Mouse (Mus musculus): ENCODE results near the gene Nat14. TPM values are rescaled to one million over a fixed set of nuclear protein-coding genes. Genes with fewer than 3 reads are reported as not detected.
A peak's percentile ranks its signal among the peaks of the same experiment; 100 is the strongest.
"Not testable (repeated sequence)": the region's sequence is repeated elsewhere in the genome, so short reads cannot be mapped to it uniquely, and the experiment has no call there.

Nat14 gene
- polyA plus RNA-seq (2021) = 5.3 TPM

DNA sequence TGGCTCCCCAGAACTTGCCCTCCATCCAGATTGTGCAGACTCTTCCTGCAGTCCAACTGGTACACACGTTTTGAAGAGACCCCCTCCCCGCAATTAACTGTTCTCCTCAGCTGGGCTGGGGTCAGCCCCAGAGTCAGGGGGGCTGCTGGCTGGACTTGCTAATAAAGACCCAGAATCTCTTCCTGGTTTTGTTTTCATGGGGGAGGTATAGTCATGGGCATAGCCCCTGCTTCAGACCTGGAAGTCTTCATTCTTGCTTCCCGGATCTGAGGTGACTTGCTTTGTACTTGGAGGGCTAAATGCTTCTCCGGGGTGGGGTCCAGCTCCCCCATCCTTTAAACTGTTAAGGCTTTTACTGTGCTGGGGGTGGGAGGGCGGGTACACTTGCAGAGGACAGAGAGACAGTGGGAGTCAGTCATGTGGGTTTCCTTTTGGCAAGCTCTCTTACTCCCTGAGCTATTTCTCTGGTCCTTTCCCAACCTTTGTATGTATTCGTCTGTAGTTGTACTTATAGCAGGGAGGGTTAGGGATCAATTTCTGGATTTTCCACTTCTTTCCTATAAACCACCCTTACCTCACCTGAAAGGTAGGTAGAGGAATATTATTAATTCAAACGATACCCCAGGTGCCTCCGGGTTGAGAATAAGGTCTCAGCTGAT, at the start of gene Nat14:
Gene Nat14 (plus strand): TSS at position 205 of the 659 bp plus-strand sequence.
- POLR2A ChIA-PET = no interaction called here
- no peak for DNase-seq (ENCODE audit: low read depth, low spot score)
- in situ Hi-C loops (cut with MboI; ENCODE audit: low pct_unique_long_range_greater_than_20kb) = no loop called here
- no peaks in the 10 kb centered on the region for H3K27me3 ChIP-seq
- CTCF ChIA-PET = interaction anchor here (2.5 kb wide), 1 partner anchor 18 kb away, joined by 6 read pairs; no protein-coding TSS in a partner anchor
- no peak for ATAC-seq
- no peak for TF ChIP-seq CTCF (IDR thresholded peaks at IDR 0.05)

DNA sequence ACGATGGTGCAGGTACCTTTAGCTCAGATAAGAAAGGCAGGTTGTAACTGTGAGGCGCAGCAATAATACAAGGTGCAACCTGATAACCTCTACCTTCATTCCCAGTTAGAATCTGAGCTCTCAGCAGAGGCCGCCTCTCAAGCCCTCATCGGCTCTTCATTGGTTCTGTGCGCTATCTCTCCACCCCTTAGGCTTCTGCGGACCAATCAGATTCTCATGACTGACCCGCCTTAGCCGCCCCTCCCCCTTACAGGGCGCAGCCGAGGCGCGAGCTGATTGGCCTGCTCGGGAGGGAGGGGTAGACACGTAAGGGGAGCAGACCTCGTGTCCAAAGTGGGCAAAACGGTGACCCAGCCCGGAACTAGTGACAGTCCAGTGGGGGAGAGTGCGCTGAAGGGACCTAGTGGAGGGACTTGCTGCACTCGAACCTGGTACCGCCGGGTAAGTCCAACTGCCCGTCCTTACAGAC, 45.0 kb upstream of the Nat14 start, which contains the start of gene Isoc2a:
Gene Isoc2a (plus strand): TSS at position 401 of the 469 bp plus-strand sequence.
- ChIA-PET CTCF (interaction anchor here (1.4 kb wide), 1 partner anchor 21 kb away, joined by 4 read pairs; no protein-coding TSS in a partner anchor), POLR2A (no interaction called here)
- ATAC-seq = peak; percentile 100
- in situ Hi-C loops (cut with MboI; ENCODE audit: low pct_unique_long_range_greater_than_20kb) = no loop called here
- H3K27me3 ChIP-seq = no peaks in the 10 kb centered on the region
- peak; percentile 54 for DNase-seq (ENCODE audit: low read depth, low spot score)
- TF ChIP-seq CTCF (IDR thresholded peaks at IDR 0.05) = no peak

DNA sequence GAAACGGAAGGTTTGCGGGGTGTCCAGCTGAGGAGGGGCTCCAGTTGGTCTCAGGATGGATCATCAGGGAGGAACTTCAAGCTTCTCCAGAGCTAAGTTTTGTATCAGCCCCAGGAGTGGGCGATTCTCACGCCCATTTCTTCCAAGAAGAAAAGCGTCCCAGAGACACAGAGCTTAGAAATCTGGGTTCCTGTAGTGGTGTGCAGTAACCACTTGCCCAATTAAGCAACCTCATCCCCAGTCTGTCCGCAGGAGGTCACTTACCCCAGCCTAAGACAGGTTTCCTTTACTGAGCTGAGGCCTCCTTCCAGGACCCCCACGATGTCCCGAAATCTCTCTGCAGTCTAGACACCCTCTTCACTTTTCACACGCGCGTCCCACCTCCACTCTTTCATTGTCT, 44.6 kb upstream of the Nat14 start:
- no peak for DNase-seq (ENCODE audit: low read depth, low spot score)
- no peak for TF ChIP-seq CTCF (IDR thresholded peaks at IDR 0.05)
- ChIA-PET CTCF (interaction anchor here (1.4 kb wide), 1 partner anchor 21 kb away, joined by 4 read pairs; no protein-coding TSS in a partner anchor), POLR2A (interaction anchor here (0.8 kb wide), 1 partner anchor 10 kb away, joined by 3 read pairs; no protein-coding TSS in a partner anchor)
- no peaks in the 10 kb centered on the region for H3K27me3 ChIP-seq
- ATAC-seq = peak; percentile 28
- in situ Hi-C loops (cut with MboI; ENCODE audit: low pct_unique_long_range_greater_than_20kb) = no loop called here

DNA sequence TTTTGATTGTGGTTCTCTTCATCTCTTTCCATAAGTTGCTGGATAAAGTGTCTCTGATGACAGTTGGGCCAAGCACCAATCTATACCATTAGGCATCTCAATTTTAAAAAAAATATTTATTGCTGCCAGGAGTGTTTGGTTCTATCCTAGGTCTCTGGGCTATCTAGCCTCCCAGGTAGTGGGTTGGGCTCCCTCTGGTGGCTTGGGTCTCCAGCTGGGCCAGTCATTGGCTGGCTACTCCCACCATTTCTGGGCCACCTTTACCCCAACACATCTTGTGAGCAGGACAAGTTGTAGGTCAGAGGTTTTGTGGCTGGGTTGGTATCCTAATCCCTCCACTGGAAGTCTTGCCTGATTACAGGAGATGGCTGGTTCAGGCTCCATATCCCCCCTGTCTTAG, 43.6 kb upstream of the Nat14 start:
- no peaks in the 10 kb centered on the region for H3K27me3 ChIP-seq
- DNase-seq (ENCODE audit: low read depth, low spot score) (no peak), ATAC-seq (no peak)
- ChIA-PET POLR2A (no interaction called here), CTCF (no interaction called here)
- in situ Hi-C loops (cut with MboI; ENCODE audit: low pct_unique_long_range_greater_than_20kb) = no loop called here
- TF ChIP-seq CTCF (IDR thresholded peaks at IDR 0.05) = peak; percentile 47

DNA sequence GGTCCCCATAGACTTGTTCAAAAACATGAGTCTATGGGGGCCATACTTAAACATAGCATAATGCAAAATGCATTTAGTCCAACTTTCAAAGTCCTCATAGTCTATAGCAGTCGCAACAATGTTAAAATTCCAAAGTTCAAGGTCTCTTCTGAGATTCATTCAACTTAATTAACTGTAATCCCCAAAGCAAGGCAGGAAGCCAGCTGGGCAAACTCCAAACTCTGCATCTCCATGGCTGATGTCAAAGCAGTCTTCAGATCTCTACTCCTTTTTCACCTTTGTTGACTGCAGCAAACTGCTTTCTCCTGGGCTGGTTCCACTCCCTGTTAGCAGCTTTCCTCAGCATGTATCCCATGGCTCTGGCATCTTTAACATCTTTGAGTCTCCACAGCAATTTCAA, 42.8 kb upstream of the Nat14 start:
- ATAC-seq; DNase-seq (ENCODE audit: low read depth, low spot score); H3K27me3 ChIP-seq; in situ Hi-C loops (cut with MboI; ENCODE audit: low pct_unique_long_range_greater_than_20kb); CTCF ChIA-PET; POLR2A ChIA-PET: not testable (repeated sequence)

DNA sequence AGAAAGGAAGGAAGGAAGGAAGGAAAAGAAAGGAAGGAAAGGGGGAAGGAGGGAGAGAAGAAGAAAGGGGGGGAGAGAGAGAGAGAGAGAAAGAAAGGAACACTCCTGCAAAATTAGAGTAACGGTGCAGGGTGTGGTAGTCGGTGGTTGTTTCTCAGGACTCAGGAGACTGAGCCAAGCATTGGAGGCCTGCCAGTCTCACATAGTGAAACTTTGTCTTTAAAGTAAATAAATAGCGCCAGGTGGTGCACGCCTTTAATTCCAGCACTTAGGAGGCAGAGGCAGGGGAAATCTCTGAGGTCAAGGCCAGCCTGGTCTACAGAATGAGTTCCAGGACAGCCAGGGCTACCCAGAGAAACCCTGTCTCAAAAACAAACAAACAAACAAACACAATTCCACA, 35.1 kb upstream of the Nat14 start:
- in situ Hi-C loops (cut with MboI; ENCODE audit: low pct_unique_long_range_greater_than_20kb) = no loop called here

DNA sequence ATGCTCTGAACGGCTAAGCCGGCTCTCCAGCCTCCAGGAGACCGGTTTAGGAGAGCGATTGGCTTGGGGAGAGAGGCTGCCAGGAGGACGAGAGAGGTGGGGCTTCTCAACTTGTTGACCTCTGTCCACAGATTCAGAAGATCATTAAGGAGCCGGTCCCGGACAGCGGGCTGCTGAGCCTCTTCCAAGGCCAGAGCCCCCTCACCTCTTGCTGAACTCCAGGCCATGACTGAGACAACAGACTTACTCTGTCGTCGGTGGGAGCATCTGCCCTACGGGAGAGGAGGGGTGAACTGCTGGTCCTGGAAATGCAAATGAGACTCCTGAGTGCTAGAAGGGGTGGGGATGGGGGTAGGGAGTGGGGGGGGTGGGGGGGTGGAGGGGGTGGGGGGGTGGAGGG, 26.6 kb upstream of the Nat14 start:
- no peak for ATAC-seq
- H3K27me3 ChIP-seq = no peaks in the 10 kb centered on the region
- TF ChIP-seq CTCF (IDR thresholded peaks at IDR 0.05) = no peak
- DNase-seq (ENCODE audit: low read depth, low spot score) = no peak
- in situ Hi-C loops (cut with MboI; ENCODE audit: low pct_unique_long_range_greater_than_20kb) = no loop called here
- ChIA-PET POLR2A (no interaction called here), CTCF (no interaction called here)

More for the DNA sequence above, 35.1 kb upstream of the Nat14 start:
- POLR2A ChIA-PET = no interaction called here
- no peaks in the 10 kb centered on the region for H3K27me3 ChIP-seq
- CTCF ChIA-PET = no interaction called here
- ATAC-seq (no peak), DNase-seq (ENCODE audit: low read depth, low spot score) (no peak)
- TF ChIP-seq CTCF (IDR thresholded peaks at IDR 0.05) = no peak

DNA sequence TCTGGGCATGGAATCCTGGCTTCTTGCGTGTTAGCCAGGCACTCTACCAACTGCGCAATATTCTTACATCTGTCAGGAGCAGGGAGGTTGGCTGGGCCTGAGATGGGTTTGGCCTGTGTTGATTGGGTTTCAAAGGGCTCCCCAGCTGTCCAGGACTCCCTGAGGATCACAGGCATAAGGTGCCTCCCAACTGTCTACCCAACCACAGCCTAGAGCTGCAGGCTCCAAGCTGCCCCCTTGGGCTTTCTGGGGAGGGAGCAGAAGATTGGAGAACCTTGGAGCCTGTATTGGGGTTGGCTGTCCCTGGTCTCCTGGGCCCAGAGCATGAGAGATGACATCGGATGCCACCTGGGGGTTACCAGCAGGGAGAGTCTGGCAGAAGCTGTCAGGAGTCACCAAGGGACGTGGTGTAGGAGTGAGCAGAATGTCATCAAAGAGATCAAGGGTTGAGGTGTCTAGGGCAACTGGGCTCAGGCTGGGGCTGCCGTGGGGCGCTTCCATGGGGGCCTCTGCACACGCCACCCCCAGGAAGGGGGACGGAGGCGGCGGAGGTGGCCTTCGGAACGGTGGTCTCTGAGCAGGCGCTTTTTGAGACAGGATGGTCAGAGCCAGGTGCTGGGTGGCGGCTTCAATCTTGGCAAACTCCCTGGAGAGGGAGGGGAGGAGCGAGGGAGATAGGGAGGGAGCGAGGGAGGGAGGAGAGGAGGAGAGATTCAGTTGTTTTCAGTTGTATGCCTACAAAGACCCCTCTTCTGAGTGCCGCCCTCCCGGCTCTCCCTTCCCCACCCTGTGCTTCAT, 22.8 kb upstream of the Nat14 start:
- TF ChIP-seq CTCF (IDR thresholded peaks at IDR 0.05) = no peak
- ATAC-seq (no peak), DNase-seq (ENCODE audit: low read depth, low spot score) (no peak)
- peaks cover 3% of the 10 kb centered on the region for H3K27me3 ChIP-seq
- in situ Hi-C loops (cut with MboI; ENCODE audit: low pct_unique_long_range_greater_than_20kb) = no loop called here
- CTCF ChIA-PET = interaction anchor here (1.8 to 2.0 kb wide), 2 partner anchors 22 to 30 kb away, joined by 4 read pairs; partner anchors contain the start of genes Isoc2a and Isoc2b
- POLR2A ChIA-PET = no interaction called here

DNA sequence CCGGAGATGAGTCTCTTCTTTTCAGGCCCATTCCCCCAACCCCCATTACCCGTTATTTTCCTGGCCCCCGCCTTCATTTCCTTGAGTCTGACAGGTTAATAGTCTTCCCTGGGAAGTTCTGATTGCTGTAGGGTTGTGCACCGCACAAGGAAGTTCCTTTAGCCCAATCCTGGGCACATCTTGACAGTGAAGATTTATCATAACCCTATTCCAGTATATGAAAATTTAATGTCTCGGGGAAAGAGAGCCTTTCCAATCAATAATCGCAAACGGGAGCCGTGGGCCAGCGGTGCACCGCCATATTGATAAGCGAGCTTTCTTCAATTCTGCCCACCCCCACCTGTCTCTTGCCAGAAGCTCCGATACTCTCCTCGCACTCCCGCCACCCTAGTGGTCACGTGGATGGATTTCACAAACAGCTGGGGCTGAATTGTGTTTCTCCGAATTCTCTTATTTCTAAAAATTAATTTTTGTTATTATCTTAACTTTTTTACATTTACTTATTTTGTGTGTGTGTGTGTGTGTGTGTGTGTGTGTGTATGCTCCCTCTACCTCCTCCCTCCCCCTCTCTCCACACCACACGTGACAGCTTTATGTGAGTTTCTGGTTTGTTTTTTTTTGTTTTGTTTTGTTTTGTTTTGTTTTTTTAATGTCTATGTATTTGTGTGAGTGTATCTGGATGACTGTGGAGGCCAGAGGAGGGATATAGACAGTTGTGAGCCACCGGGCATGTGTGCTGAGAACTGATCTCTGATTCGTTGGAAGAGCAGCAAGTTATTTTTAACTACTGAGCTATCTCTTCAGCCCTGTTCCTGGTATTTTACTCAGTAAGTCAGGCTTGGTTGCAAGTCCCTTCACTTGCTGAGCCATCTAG, 21.9 kb upstream of the Nat14 start:
- no peak for TF ChIP-seq CTCF (IDR thresholded peaks at IDR 0.05)
- ChIA-PET CTCF (interaction anchor here (1.2 to 1.8 kb wide), 2 partner anchors 11 to 30 kb away, joined by 3 to 4 read pairs; partner anchors contain the start of gene Isoc2b), POLR2A (interaction anchor here (0.6 kb wide), 1 partner anchor 279 kb away, joined by 5 read pairs; no protein-coding TSS in a partner anchor)
- H3K27me3 ChIP-seq = peaks cover 3% of the 10 kb centered on the region
- in situ Hi-C loops (cut with MboI; ENCODE audit: low pct_unique_long_range_greater_than_20kb) = no loop called here
- DNase-seq (ENCODE audit: low read depth, low spot score) = no peak
- no peak for ATAC-seq

DNA sequence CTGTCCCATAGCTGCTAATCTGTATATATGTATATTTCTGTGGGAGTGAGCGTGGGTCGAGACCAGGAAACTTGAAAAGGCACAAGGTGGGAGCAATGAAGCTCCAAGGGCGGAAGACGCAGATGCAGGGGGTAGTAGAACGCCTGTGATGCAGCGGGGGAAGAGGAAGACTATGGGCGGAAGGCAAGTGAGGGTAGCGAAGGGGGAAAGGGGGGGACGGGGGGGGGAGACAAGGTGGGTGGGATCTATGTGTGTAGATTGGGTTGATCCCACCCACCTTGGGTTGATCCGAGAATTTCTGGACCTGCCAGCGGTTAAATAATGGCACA, 21.3 kb upstream of the Nat14 start:
- H3K27me3 ChIP-seq = peaks cover 3% of the 10 kb centered on the region
- in situ Hi-C loops (cut with MboI; ENCODE audit: low pct_unique_long_range_greater_than_20kb) = no loop called here
- no peak for DNase-seq (ENCODE audit: low read depth, low spot score)
- ChIA-PET CTCF (interaction anchor here (1.2 to 1.8 kb wide), 2 partner anchors 11 to 31 kb away, joined by 3 to 4 read pairs; partner anchors contain the start of gene Isoc2b), POLR2A (no interaction called here)
- ATAC-seq = no peak
- TF ChIP-seq CTCF (IDR thresholded peaks at IDR 0.05) = no peak
